Mouse (Mus musculus): ENCODE measurements around the gene Itpkb. TPM values are rescaled to one million over a fixed set of nuclear protein-coding genes. Genes with fewer than 3 reads are reported as not detected.

Itpkb gene
- polyA plus RNA-seq, 1 experiment, result 8.0 TPM

- no peak overlapping the region for H3K4me3 ChIP-seq (ENCODE audit: insufficient read depth, low read length)
- peak overlapping the region; percentile 88 for H3K27ac ChIP-seq (ENCODE audit: insufficient read depth, low read length)
- TF ChIP-seq CTCF (IDR thresholded peaks at IDR 0.05; ENCODE audit: extremely low read depth, insufficient read depth, low read length), result no peak
- no peak for TF ChIP-seq POLR2A (IDR thresholded peaks at IDR 0.05; ENCODE audit: extremely low read depth, insufficient read depth, low read length)
- 0 out of 2 replicates have a peak, but pooled peaks cover 5% of the 10 kb centered on the region for H3K4me1 ChIP-seq (ENCODE audit: control insufficient read depth, insufficient read depth, low read length)
Observed at GRCm38 (mm10) chr1:180405576-180406335, 75.5 kb downstream of the Itpkb start.

GRCm38 (mm10) chr1:180406336-180407035 lies 76.2 kb downstream of the Itpkb start:
- Histone ChIP-seq H3K4me3 (ENCODE audit: insufficient read depth, low read length) (no peak overlapping the region), H3K4me1 (ENCODE audit: control insufficient read depth, insufficient read depth, low read length) (0 out of 2 replicates have a peak, but pooled peaks cover 5% of the 10 kb centered on the region), H3K27ac (ENCODE audit: insufficient read depth, low read length) (peak overlapping the region; percentile 63)
- no peak for TF ChIP-seq CTCF (IDR thresholded peaks at IDR 0.05; ENCODE audit: extremely low read depth, insufficient read depth, low read length)
- no peak for TF ChIP-seq POLR2A (IDR thresholded peaks at IDR 0.05; ENCODE audit: extremely low read depth, insufficient read depth, low read length)

GRCm38 (mm10) chr1:180407171-180407671 lies 76.9 kb downstream of the Itpkb start:
- TF ChIP-seq POLR2A (IDR thresholded peaks at IDR 0.05; ENCODE audit: extremely low read depth, insufficient read depth, low read length), result no peak
- peak; percentile 69 for TF ChIP-seq CTCF (IDR thresholded peaks at IDR 0.05; ENCODE audit: extremely low read depth, insufficient read depth, low read length)
- H3K4me1 ChIP-seq (ENCODE audit: control insufficient read depth, insufficient read depth, low read length), result 0 out of 2 replicates have a peak, but pooled peaks cover 5% of the 10 kb centered on the region
- peak overlapping the region; percentile 20; the same call in 1 of the 2 replicates for H3K27ac ChIP-seq (ENCODE audit: insufficient read depth, low read length)
- no peak overlapping the region for H3K4me3 ChIP-seq (ENCODE audit: insufficient read depth, low read length)

GRCm38 (mm10) chr1:180407727-180408719 lies 77.7 kb downstream of the Itpkb start:
- H3K4me3 ChIP-seq (ENCODE audit: insufficient read depth, low read length), result no peak overlapping the region
- no peak for TF ChIP-seq POLR2A (IDR thresholded peaks at IDR 0.05; ENCODE audit: extremely low read depth, insufficient read depth, low read length)
- TF ChIP-seq CTCF (IDR thresholded peaks at IDR 0.05; ENCODE audit: extremely low read depth, insufficient read depth, low read length), result no peak
- 0 out of 2 replicates have a peak, but pooled peaks cover 5% of the 10 kb centered on the region for H3K4me1 ChIP-seq (ENCODE audit: control insufficient read depth, insufficient read depth, low read length)
- peak overlapping the region; percentile 42 for H3K27ac ChIP-seq (ENCODE audit: insufficient read depth, low read length)

- TF ChIP-seq CTCF (IDR thresholded peaks at IDR 0.05; ENCODE audit: extremely low read depth, insufficient read depth, low read length) (no peak), POLR2A (IDR thresholded peaks at IDR 0.05; ENCODE audit: extremely low read depth, insufficient read depth, low read length) (no peak)
- Histone ChIP-seq H3K27ac (ENCODE audit: insufficient read depth, low read length) (peak overlapping the region; percentile 42), H3K4me1 (ENCODE audit: control insufficient read depth, insufficient read depth, low read length) (0 out of 2 replicates have a peak, but pooled peaks cover 5% of the 10 kb centered on the region), H3K4me3 (ENCODE audit: insufficient read depth, low read length) (no peak overlapping the region)
Observed at GRCm38 (mm10) chr1:180408832-180409231, 78.5 kb downstream of the Itpkb start.

- Histone ChIP-seq H3K27ac (ENCODE audit: insufficient read depth, low read length) (no peak overlapping the region), H3K4me1 (ENCODE audit: control insufficient read depth, insufficient read depth, low read length) (0 out of 2 replicates have a peak, but pooled peaks cover 3% of the 10 kb centered on the region), H3K4me3 (ENCODE audit: insufficient read depth, low read length) (no peak overlapping the region)
- no peak for TF ChIP-seq CTCF (IDR thresholded peaks at IDR 0.05; ENCODE audit: extremely low read depth, insufficient read depth, low read length)
Observed at GRCm38 (mm10) chr1:180409771-180410170, 79.5 kb downstream of the Itpkb start.

- 0 out of 2 replicates have a peak, but pooled peaks cover 3% of the 10 kb centered on the region for H3K4me1 ChIP-seq (ENCODE audit: control insufficient read depth, insufficient read depth, low read length)
- TF ChIP-seq CTCF (IDR thresholded peaks at IDR 0.05; ENCODE audit: extremely low read depth, insufficient read depth, low read length) (no peak), POLR2A (IDR thresholded peaks at IDR 0.05; ENCODE audit: extremely low read depth, insufficient read depth, low read length) (no peak)
- no peak overlapping the region for H3K27ac ChIP-seq (ENCODE audit: insufficient read depth, low read length)
- no peak overlapping the region for H3K4me3 ChIP-seq (ENCODE audit: insufficient read depth, low read length)
Observed at GRCm38 (mm10) chr1:180410306-180410705, 80.0 kb downstream of the Itpkb start.

- Histone ChIP-seq H3K4me3 (ENCODE audit: insufficient read depth, low read length) (no peak overlapping the region), H3K27ac (ENCODE audit: insufficient read depth, low read length) (no peak overlapping the region), H3K4me1 (ENCODE audit: control insufficient read depth, insufficient read depth, low read length) (no peaks in the 10 kb centered on the region)
- TF ChIP-seq POLR2A (IDR thresholded peaks at IDR 0.05; ENCODE audit: extremely low read depth, insufficient read depth, low read length) (no peak), CTCF (IDR thresholded peaks at IDR 0.05; ENCODE audit: extremely low read depth, insufficient read depth, low read length) (no peak)
Observed at GRCm38 (mm10) chr1:180415064-180415463, 84.8 kb downstream of the Itpkb start.

GRCm38 (mm10) chr1:180415836-180416235 lies 85.6 kb downstream of the Itpkb start:
- Histone ChIP-seq H3K4me3 (ENCODE audit: insufficient read depth, low read length) (no peak overlapping the region), H3K27ac (ENCODE audit: insufficient read depth, low read length) (no peak overlapping the region), H3K4me1 (ENCODE audit: control insufficient read depth, insufficient read depth, low read length) (no peaks in the 10 kb centered on the region)
- TF ChIP-seq POLR2A (IDR thresholded peaks at IDR 0.05; ENCODE audit: extremely low read depth, insufficient read depth, low read length), result no peak
- TF ChIP-seq CTCF (IDR thresholded peaks at IDR 0.05; ENCODE audit: extremely low read depth, insufficient read depth, low read length), result no peak

All from cortical plate, adult 2 months (tissue).